Mouse (Mus musculus): ENCODE results near the gene Opn3. TPM values are rescaled to one million over a fixed set of nuclear protein-coding genes. Genes with fewer than 3 reads are reported as not detected.

The Opn3 gene
- polyA plus RNA-seq (2017; shearing (Covaris generic)), result under 1 TPM; 0.39 to 0.55 TPM

DNA sequence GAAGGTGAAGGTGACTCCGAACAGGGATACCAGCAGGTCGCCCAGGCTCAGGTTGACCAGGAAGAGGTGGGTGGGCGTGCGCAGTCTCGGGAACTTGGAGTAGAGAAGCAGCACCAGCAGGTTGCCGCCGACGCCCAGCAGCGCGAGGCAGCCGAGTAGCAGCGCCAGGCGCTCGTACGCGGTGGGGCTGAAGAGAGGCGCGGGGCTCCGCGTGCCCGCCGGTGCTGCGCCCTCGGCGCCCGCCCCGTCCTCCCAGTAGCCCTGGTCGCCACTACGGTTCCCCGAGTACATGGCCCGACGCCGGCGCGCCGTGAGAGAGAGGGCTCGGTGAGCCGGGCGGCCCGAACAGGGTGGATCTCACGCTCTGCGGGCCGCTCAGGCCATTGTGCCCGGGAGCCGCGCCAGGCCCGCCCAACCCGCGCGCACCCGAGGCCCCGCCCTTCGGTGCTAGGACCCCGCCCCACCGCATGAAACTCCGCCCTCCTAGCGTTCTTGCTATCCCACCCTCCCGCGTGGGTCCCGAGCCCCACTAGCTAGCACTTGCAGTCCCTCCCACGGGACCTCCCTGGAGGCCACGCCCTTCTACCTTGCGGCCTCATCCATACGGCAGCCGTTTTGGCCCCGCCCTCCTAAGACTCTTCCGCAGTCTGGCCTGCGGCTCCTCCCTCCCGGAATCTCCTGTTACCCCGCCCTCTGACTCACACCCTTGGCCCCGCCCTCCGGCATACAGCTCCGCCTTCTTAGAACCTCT, at the start of gene Opn3, which contains the start of gene Chml:
Gene Opn3 (minus strand): TSS at position 531 of the 751 bp plus-strand sequence.
Gene Chml (minus strand): TSS at position 656 of the 751 bp plus-strand sequence.

DNA sequence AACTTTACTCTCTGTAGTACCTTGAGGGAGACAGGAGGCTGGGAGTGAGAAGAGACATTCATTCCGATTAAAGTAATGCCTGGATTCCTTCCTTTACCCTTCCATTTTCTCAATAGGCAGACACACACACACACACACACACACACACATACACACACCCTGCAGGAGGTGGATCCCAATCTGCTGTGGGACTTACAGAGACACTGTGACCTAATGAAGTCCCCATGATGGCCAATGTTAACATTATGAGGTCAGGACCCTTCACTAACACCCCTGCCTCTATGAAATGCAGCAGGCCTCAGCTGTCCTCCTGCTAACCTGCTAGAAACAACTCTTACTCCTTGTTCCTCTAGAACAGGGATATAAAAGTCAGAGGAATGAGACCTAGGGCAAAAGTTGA, 5.7 kb upstream of the Opn3 start, which contains the start of gene Wdr64:
Gene Wdr64 (plus strand): TSS at position 301 of the 400 bp plus-strand sequence.

DNA sequence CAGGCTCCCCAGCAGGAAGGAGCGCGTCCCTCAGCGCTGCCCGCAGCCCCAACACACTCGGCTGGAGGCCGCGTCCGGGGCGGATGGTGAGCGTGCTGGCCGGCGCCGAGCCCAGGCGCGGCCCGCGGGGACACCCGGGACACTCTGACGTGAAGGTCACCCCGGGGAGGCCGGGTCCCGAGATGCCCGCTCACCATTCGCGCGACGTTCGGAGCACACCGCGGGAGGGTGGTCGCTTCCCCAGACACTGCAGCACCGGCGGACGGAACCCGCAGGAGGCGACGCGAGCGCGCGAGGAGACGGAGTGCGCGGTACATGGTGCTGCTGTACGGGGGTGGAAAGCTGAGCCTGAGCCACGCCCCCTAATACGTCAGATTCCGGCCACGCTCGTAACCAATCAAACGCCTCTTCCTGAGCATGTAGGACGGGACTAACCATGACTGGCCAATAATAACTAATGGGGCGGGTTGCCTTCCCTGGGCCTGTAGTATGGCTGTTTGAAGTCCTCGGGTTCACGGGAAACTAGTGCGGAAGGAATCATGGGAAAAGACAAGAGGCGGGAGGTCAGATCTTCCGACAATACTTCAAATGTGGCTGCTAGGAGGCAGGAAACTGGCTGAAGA, 67.2 kb downstream of the Opn3 start, which contains the start of gene Fh1:
Gene Fh1 (minus strand): TSS at position 379 of the 623 bp plus-strand sequence.

DNA sequence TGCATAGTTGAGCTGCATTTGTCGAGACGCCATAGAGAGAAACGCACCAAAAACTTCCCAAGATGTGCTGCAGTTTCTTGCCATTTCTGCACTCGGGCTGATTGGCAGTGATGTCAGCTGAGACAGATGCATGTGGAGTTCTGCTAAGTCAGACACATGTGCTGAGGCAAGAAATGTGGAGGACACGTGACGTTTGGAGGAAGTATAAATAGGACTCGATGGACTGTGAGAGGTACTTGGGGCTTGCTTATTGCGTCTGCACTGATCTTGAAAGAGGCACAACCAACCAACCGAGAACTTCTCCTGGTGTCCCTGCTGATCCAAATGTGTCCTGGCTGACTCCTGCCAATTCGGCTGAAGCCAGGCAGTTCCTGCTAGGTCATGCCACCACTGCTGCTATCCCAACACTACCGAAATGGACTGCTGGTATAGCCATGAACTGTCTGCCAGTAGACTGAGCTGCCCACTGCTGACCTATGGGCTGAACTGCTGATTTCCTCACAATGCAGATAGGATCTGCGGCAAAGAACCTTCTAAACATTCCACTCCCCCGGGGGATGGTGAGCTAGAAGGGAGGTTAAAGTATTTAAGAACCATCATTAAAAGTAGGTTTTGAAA, 72.7 kb downstream of the Opn3 start, which contains the start of gene Kmo:
Gene Kmo (plus strand): TSS at position 568 of the 618 bp plus-strand sequence.

Other genes with a start within 250 kb of the Opn3 start
- not detected for gene Rgs7, start 200.3 kb downstream of the Opn3 start, polyA plus RNA-seq (2017; shearing (Covaris generic))
- gene Kmo, start 72.4 kb downstream of the Opn3 start, polyA plus RNA-seq (2017; shearing (Covaris generic)), result 1 to 10 TPM; 1.1 to 1.6 TPM
- gene Fh1, start 67.1 kb downstream of the Opn3 start, polyA plus RNA-seq (2017; shearing (Covaris generic)), result 10 to 100 TPM; 58.6 to 72.8 TPM
- under 1 TPM; 0.27 to 0.54 TPM for gene Chml, start 125 bp upstream of the Opn3 start, polyA plus RNA-seq (2017; shearing (Covaris generic))
- gene Wdr64, start 5.8 kb upstream of the Opn3 start, polyA plus RNA-seq (2017; shearing (Covaris generic)), result not detected
- gene Exo1, start 187.8 kb upstream of the Opn3 start, polyA plus RNA-seq (2017; shearing (Covaris generic)), result 1 to 10 TPM; 7.7 to 7.8 TPM
- gene Gm38100, start 227.6 kb upstream of the Opn3 start, polyA plus RNA-seq (2017; shearing (Covaris generic)), result not detected